Mouse (Mus musculus): ENCODE measurements around the gene 4930402F06Rik.

DNA sequence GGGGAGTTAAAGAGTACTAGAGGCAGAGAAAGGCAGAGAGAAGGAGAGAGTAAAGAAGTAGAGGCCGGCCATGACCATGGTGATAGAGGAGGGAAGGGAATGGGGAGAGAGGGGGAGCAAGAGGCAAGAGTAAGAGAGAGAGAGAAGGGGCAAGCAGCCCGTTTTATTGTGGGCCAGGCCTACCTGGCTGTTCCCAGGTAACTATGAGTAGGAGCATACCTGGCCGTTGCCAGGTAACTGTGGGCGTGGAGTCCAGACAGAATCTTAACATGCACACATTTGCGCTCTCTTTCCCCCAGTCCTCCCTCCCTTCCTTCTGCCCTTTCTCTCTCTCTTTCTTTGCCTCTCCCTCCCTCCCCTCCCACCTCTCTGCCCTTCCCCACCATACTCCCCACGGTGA is 10.3 kb upstream of the 4930402F06Rik start:
- TF ChIP-seq POLR2A (IDR thresholded peaks at IDR 0.05; ENCODE audit: borderline replicate concordance, insufficient read depth, low read length) (no peak), CTCF (IDR thresholded peaks at IDR 0.05; ENCODE audit: borderline replicate concordance, insufficient read depth, low read depth, low read length) (no peak)

Data from cerebellum, adult 2 months (tissue).